Mouse (Mus musculus): ENCODE measurements around the gene Defa31. TPM values are rescaled to one million over a fixed set of nuclear protein-coding genes. Genes with fewer than 3 reads are reported as not detected.

Defa31 gene
- not detected in 2 replicates for polyA plus RNA-seq (2012; rRNA removed; ENCODE audit: low replicate concordance)

GRCm38 (mm10) chr8:21191314-21191713 is at the start of gene Defa31:
TSS of gene Defa31 (plus strand) at chr8:21191614.

GRCm38 (mm10) chr8:21161977-21162376 is 29.4 kb upstream of the Defa31 start, which contains the start of gene Defa22:
TSS of gene Defa22 (plus strand) at chr8:21162277.

GRCm38 (mm10) chr8:21201261-21201660 is 9.8 kb downstream of the Defa31 start, which contains the start of gene Gm15293:
TSS of gene Gm15293 (plus strand) at chr8:21201561.

Other genes with a start within 250 kb of the Defa31 start
- not detected in 2 replicates for gene AY761185, start 246.9 kb upstream of the Defa31 start, polyA plus RNA-seq (2012; rRNA removed; ENCODE audit: low replicate concordance)
- not detected in 2 replicates for gene Defa21, start 166.1 kb upstream of the Defa31 start, polyA plus RNA-seq (2012; rRNA removed; ENCODE audit: low replicate concordance)
- not detected in 2 replicates for gene Defa23, start 136.6 kb upstream of the Defa31 start, polyA plus RNA-seq (2012; rRNA removed; ENCODE audit: low replicate concordance)
- gene Defa35, start 126.6 kb upstream of the Defa31 start, polyA plus RNA-seq (2012; rRNA removed; ENCODE audit: low replicate concordance): not detected in 2 replicates
- not detected in 2 replicates for gene Defa25, start 107.2 kb upstream of the Defa31 start, polyA plus RNA-seq (2012; rRNA removed; ENCODE audit: low replicate concordance)
- not detected in 2 replicates for gene Gm14851, start 95.6 kb upstream of the Defa31 start, polyA plus RNA-seq (2012; rRNA removed; ENCODE audit: low replicate concordance)
- not detected in 2 replicates for gene Defa30, start 57.0 kb upstream of the Defa31 start, polyA plus RNA-seq (2012; rRNA removed; ENCODE audit: low replicate concordance)
- gene Defa22, start 29.3 kb upstream of the Defa31 start, polyA plus RNA-seq (2012; rRNA removed; ENCODE audit: low replicate concordance): not detected in 2 replicates
- not detected in 2 replicates for gene Gm15293, start 9.9 kb downstream of the Defa31 start, polyA plus RNA-seq (2012; rRNA removed; ENCODE audit: low replicate concordance)
- gene Gm15292, start 58.1 kb downstream of the Defa31 start, polyA plus RNA-seq (2012; rRNA removed; ENCODE audit: low replicate concordance): not detected in 2 replicates
- not detected in 2 replicates for gene Defa27, start 123.9 kb downstream of the Defa31 start, polyA plus RNA-seq (2012; rRNA removed; ENCODE audit: low replicate concordance)
- gene Defa29, start 135.4 kb downstream of the Defa31 start, polyA plus RNA-seq (2012; rRNA removed; ENCODE audit: low replicate concordance): not detected in 2 replicates
- not detected in 2 replicates for gene Defa2, start 186.9 kb downstream of the Defa31 start, polyA plus RNA-seq (2012; rRNA removed; ENCODE audit: low replicate concordance)
- not detected in 2 replicates for gene Defa33, start 200.2 kb downstream of the Defa31 start, polyA plus RNA-seq (2012; rRNA removed; ENCODE audit: low replicate concordance)
- gene Defa36, start 235.8 kb downstream of the Defa31 start, polyA plus RNA-seq (2012; rRNA removed; ENCODE audit: low replicate concordance): not detected in 2 replicates